Mouse (Mus musculus) spleen, adult 2 months (tissue): ENCODE data around the gene Crtc2. TPM values are rescaled to one million over a fixed set of nuclear protein-coding genes. Genes with fewer than 3 reads are reported as not detected.

Source experiments
- DNase-seq, 2 experiments: peaks; one replicate each; pipeline versions ENCODE4 v3.0.0 to v3.0.0-alpha.2; 2012 to 2021; ENCODE audit warnings: low spot score in 2 of 2, low read depth in 1 of 2
- H3K27ac ChIP-seq: fragments of 200-500 bp; 2 replicates; pipeline ENCODE4 v1.5.1; 2012; ENCODE audit warnings: low read length, inconsistent platforms; ENCODE audit not compliant: insufficient read depth
- H3K27me3 ChIP-seq: fragments of 200-500 bp; 2 replicates; pipeline ENCODE4 v1.6.1; 2012; ENCODE audit warnings: mild to moderate bottlenecking, moderate library complexity, low read length, inconsistent platforms; ENCODE audit not compliant: control insufficient read depth, insufficient read depth
- H3K36me3 ChIP-seq: fragments of 200-500 bp; 2 replicates; pipeline ENCODE4 v1.6.1; 2012; ENCODE audit warnings: mild to moderate bottlenecking, low read length, inconsistent platforms; ENCODE audit not compliant: control insufficient read depth, insufficient read depth
- H3K4me1 ChIP-seq: fragments of 200-500 bp; 2 replicates; pipeline ENCODE4 v1.6.1; 2011; ENCODE audit warnings: inconsistent platforms; ENCODE audit not compliant: control insufficient read depth, insufficient read depth, insufficient read length
- H3K4me3 ChIP-seq: fragments of 200-500 bp; 2 replicates; pipeline ENCODE4 v1.5.1; 2011; ENCODE audit warnings: mild to moderate bottlenecking, inconsistent platforms; ENCODE audit not compliant: insufficient read depth, insufficient read length; ENCODE audit errors: extremely low read depth
- CTCF ChIP-seq: fragments of 200-500 bp; IDR thresholded peaks from 2 replicates; pipeline ENCODE4 v1.5.1; 2011; ENCODE audit warnings: mild to moderate bottlenecking, inconsistent platforms; ENCODE audit not compliant: insufficient read depth, insufficient read length, insufficient replicate concordance; ENCODE audit errors: extremely low read depth
- POLR2A ChIP-seq: fragments of 200-500 bp; IDR thresholded peaks from 2 replicates; pipeline ENCODE4 v1.6.1; 2011; ENCODE audit warnings: low read depth, low read length, inconsistent platforms
- WGBS: fragments of 180-500 bp; shearing (Covaris S2); methylation state at CpG from one replicate; pipeline ENCODE4 v1.1.7; 2018; 5-methylcytosine and 5-hydroxymethylcytosine counted together
- polyA plus RNA-seq: library from polyadenylated mRNA; depleted of rRNA; stranded (reverse); fragments of >200 nt; gene quantifications from 2 replicates; pipeline ENCODE4 v1.2.3, GENCODE M21; 2012

Gene Crtc2
- polyA plus RNA-seq, 1 experiment = 105 TPM

DNA sequence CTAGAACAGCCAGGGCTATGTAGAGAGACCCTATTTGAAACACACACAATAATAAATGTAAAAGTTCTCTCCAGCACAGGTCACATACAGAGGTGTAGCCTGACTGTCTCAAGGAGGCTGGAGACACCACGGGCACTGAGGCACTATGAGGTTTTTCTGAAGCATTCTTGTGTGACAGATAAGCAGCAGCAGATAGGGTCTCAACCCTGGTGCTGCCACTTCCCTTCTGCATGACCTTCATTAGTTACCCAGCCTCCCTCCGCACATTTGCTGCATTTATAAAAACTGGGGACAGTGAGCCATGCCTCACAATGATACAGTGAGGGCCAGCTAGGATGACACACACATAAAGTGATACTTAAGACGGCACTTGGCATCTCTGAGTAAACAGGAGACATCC lies 31.0 kb upstream of the Crtc2 start:
- 56% methylated on average over 3 of the region's 3 CpGs for WGBS
- H3K27ac ChIP-seq = no peak overlapping the region
- H3K27me3 ChIP-seq = peaks cover 3% of the 10 kb centered on the region; the same call in 1 of the 2 replicates
- DNase-seq = no peak
- no peaks in the 10 kb centered on the region for H3K36me3 ChIP-seq
- TF ChIP-seq POLR2A = no peak
- no peak for TF ChIP-seq CTCF
- H3K4me3 ChIP-seq = no peak overlapping the region
- H3K4me1 ChIP-seq = peaks cover 3% of the 10 kb centered on the region

DNA sequence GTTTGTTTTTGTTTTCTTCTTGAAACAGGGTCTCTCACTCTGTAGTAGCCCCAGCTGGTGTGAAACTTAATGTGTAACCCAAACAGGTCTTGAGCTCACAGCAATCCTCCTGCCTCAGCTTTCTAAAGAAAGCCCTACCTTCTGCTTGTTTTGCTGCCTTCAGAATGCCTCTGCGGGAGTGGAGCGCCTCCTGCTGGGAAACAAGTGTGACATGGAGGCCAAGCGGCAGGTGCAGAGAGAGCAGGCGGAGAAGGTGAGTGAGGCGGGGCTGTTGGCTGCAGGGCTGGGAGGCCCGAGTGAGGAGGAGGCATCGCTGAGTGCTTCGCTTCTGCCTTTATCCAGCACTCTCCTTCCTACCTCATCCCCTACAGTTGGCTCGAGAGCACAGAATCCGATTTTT lies 29.6 kb upstream of the Crtc2 start:
- Histone ChIP-seq H3K4me1 (peaks cover 3% of the 10 kb centered on the region), H3K4me3 (no peak overlapping the region), H3K36me3 (no peaks in the 10 kb centered on the region), H3K27me3 (peaks cover 3% of the 10 kb centered on the region; the same call in 1 of the 2 replicates), H3K27ac (no peak overlapping the region)
- 83% methylated on average over 10 of the region's 10 CpGs for WGBS
- TF ChIP-seq CTCF = no peak
- TF ChIP-seq POLR2A = no peak
- no peak for DNase-seq

DNA sequence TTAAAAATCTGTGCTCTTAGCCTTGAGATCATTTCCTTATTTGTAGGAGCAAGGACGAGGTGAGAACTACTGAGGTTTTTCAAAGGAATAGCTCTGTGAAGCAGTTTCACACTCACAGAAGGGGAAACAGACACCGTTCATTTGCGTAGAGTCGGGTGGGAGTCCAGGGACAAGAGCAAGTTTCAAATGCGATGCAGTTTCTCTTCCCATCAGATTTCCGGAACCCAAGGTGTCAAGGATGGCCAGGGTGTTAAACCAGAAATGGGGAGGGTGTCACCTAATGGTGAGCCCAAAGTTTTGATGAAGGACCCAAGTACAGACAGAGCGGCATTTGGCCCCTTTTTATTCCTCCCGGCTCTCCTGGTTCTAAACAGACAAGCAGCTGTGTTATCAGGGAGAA lies 22.9 kb upstream of the Crtc2 start:
- Histone ChIP-seq H3K4me1 (peaks cover 4% of the 10 kb centered on the region; the same call in 1 of the 2 replicates), H3K27ac (peak overlapping the region; percentile 92), H3K36me3 (peaks cover 17% of the 10 kb centered on the region), H3K27me3 (no peaks in the 10 kb centered on the region), H3K4me3 (peak overlapping the region; percentile 88)
- TF ChIP-seq POLR2A (no peak), CTCF (no peak)
- no peak for DNase-seq
- 6% methylated on average over 8 of the region's 8 CpGs for WGBS

DNA sequence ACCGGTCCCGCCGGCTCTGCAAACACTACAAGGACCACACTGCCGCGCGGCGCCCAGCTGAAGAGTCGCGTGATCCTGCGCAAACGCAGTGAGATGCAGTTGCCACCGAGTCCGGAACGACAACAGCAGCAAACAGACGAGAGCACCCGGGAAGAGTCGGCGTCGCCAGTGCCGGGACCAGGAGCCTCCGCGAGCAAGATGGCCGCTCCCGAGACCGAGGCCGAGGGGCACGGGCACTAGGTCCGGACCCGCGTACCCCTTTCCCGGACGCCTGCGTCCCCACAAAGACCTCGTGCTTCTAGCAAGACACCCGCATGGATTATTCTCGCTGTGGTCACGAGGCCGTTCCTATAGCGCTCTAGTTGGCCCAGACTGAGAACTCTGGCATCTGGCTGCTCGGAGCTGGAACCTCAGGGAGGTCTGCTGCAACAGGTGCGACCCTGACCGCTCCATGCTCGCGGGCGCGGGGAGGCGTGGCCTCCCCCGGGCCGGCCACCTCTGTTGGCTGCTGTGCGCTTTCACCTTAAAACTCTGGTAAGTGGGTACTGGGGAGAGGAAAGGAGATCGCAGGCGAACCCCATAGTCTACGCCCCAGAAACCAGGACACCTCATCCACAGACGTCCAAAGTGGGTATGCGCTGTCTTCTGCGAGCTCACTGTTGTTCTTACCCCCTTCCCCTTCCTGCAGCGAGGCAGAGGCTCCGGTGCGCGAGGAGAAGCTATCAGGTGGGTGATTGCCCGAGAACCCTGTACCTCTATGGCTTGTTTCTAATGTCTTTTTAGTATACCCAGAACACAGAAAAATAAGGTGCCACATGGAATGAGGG lies 22.2 kb upstream of the Crtc2 start, which contains the start of gene Jtb:
TSS of gene Jtb (plus strand) at position 91 of the 827 bp plus-strand sequence.
- Histone ChIP-seq H3K27ac (peak within 1 kb of the TSS; percentile 92), H3K4me3 (peak within 1 kb of the TSS; percentile 88), H3K4me1 (peaks cover 4% of the 10 kb centered on the region; the same call in 1 of the 2 replicates), H3K27me3 (no peaks in the 10 kb centered on the region), H3K36me3 (peaks cover 19% of the 10 kb centered on the region)
- no peak for TF ChIP-seq CTCF
- TF ChIP-seq POLR2A = peak; percentile 84
- WGBS = under 1% methylated on average over 61 of the region's 61 CpGs
- peak; percentile 86 to 93 for DNase-seq

DNA sequence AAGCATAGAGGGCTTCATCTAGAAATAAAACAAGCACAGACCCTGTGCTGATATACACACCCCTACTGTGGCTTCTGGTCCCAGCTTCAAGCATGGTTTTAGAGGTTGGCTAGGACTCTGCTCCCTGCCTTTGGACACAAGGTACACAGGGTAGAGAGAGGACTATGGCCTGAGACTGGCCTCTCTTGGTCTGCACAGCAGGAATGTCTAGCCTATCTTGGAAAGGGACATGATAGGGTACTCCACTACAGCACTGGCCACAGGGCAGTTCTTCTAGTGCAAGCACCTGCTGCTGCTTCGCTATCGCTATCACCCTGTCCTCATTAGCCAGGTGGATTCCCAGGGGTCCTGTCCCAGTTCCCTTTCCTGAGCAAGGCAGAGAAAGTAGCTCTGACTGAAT lies 12.7 kb upstream of the Crtc2 start:
- Histone ChIP-seq H3K4me3 (no peak overlapping the region), H3K27ac (no peak overlapping the region), H3K27me3 (no peaks in the 10 kb centered on the region), H3K36me3 (peaks cover 3% of the 10 kb centered on the region; the same call in 1 of the 2 replicates), H3K4me1 (peaks cover 4% of the 10 kb centered on the region)
- WGBS = 41% methylated on average over 2 of the region's 2 CpGs
- DNase-seq = no peak
- TF ChIP-seq POLR2A = no peak
- no peak for TF ChIP-seq CTCF

DNA sequence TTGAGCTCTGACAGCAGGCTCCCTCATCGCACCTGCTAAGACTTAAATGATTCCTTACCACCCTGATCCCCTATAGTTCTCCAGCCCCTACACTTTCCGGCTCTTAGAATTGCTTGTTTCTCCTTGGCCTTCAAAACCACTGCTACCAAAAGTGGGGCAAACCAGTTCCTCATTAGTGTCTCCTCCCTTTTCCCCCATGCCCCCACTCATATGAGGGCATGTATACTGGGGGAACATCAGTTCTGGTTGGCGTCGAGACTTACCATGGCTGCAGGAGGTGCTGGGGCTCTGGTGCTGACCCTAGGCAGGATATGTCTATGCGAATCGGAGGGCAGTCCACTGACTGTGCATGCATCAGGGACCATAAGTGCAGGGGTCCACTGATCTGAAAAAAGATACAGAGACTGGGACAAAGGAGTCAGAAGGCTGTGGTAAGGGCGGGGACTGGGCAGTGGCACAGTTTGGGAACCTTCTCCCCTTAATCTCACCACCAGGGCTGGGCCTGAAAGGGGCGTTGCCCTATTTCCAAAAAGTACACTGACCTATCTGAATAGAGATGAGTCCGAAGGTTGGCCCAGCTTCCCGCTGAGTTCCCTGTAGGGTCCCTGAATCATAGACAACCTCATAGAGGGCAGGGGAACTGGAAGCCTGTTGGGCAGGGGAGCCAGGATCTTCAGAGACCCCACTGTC lies 12.1 kb upstream of the Crtc2 start:
- WGBS = 73% methylated on average over 10 of the region's 10 CpGs
- DNase-seq = no peak
- Histone ChIP-seq H3K27ac (no peak overlapping the region), H3K36me3 (no peaks in the 10 kb centered on the region), H3K4me1 (peaks cover 4% of the 10 kb centered on the region), H3K27me3 (no peaks in the 10 kb centered on the region), H3K4me3 (no peak overlapping the region)
- TF ChIP-seq POLR2A = no peak
- TF ChIP-seq CTCF = no peak
